Mouse (Mus musculus) liver, postnatal 0 days (tissue): ENCODE measurements around the gene Nr2f6.

Experiments used
- CTCF ChIP-seq: sonication (generic); IDR thresholded peaks from 2 replicates; pipeline ENCODE4 v1.5.1; 2016; ENCODE audit warnings: antibody characterized with exemption, low read depth
- EP300 ChIP-seq: IDR thresholded peaks from 2 replicates; pipeline ENCODE4 v1.6.1; 2016; ENCODE audit warnings: antibody characterized with exemption, low read depth, mild to moderate bottlenecking

- no peak for TF ChIP-seq EP300
- peak; percentile 86 for TF ChIP-seq CTCF
Measured at GRCm38 (mm10) chr8:71405401-71406098, 23.8 kb upstream of the Nr2f6 start, which contains the start of gene Ankle1.
